Mouse (Mus musculus) MEL (cell line): ENCODE data around the gene Pdcd6ip. TPM values are rescaled to one million over a fixed set of nuclear protein-coding genes. Genes with fewer than 3 reads are reported as not detected.

Experiments
- DNase-seq: peaks from one replicate; pipeline ENCODE4 v3.0.0; 2011; ENCODE audit warnings: low read depth, low spot score
- H3K27ac ChIP-seq: 2 replicates; pipeline ENCODE4 v1.5.1; 2012; ENCODE audit warnings: low read depth, mild to moderate bottlenecking, control low read depth, low read length, moderate library complexity; ENCODE audit not compliant: control insufficient read depth
- H3K27me3 ChIP-seq, 2 experiments: fragments of 150-350 bp in 1 of 2; sonication (generic) in 1 of 2; 2 replicates each; pipeline ENCODE4 v1.6.1; 2012; ENCODE audit warnings: low read length in 2 of 2, mild to moderate bottlenecking in 2 of 2, improper control_type of control experiment in 1 of 2, moderate library complexity in 1 of 2; ENCODE audit not compliant: insufficient read depth in 2 of 2, control insufficient read depth in 1 of 2
- H3K36me3 ChIP-seq, 2 experiments: 2 replicates each; pipeline ENCODE4 v1.6.1; 2012 to 2014; ENCODE audit warnings: low read length in 2 of 2, improper control_type of control experiment in 1 of 2, inconsistent platforms in 1 of 2, mild to moderate bottlenecking in 1 of 2; ENCODE audit not compliant: insufficient read depth in 2 of 2, control insufficient read depth in 1 of 2
- H3K4me1 ChIP-seq, 2 experiments: fragments of 150-350 bp in 1 of 2; sonication (generic) in 1 of 2; 2 replicates each; pipeline ENCODE4 v1.6.1; 2012; ENCODE audit warnings: low read length in 2 of 2, improper control_type of control experiment in 1 of 2, mild to moderate bottlenecking in 1 of 2; ENCODE audit not compliant: insufficient read depth in 2 of 2, control insufficient read depth in 1 of 2
- H3K4me3 ChIP-seq, 2 experiments: fragments of 150-350 bp in 1 of 2; sonication (generic) in 1 of 2; 2 replicates each; pipeline ENCODE4 v1.5.1; 2012; ENCODE audit warnings: low read depth in 2 of 2, low read length in 2 of 2, mild to moderate bottlenecking in 2 of 2, moderate library complexity in 2 of 2, control low read depth in 1 of 2, improper control_type of control experiment in 1 of 2; ENCODE audit not compliant: control insufficient read depth in 1 of 2, insufficient read depth in 1 of 2
- H3K79me2 ChIP-seq: 2 replicates; pipeline ENCODE4 v1.6.1; 2012; ENCODE audit warnings: mild to moderate bottlenecking, low read length, moderate library complexity; ENCODE audit not compliant: control insufficient read depth, poor library complexity, insufficient read depth
- H3K9ac ChIP-seq: 2 replicates; pipeline ENCODE4 v1.6.1; 2012; ENCODE audit warnings: low read depth, mild to moderate bottlenecking, control low read depth, low read length, moderate library complexity; ENCODE audit not compliant: control insufficient read depth, poor library complexity, severe bottlenecking
- H3K9me3 ChIP-seq: fragments of 150-350 bp; sonication (generic); replicated peaks from 2 replicates; pipeline ENCODE4 v1.6.1; 2012; ENCODE audit warnings: mild to moderate bottlenecking, low read length, improper control_type of control experiment, moderate library complexity; ENCODE audit not compliant: insufficient read depth
- CHD2 ChIP-seq: IDR thresholded peaks from 2 replicates; pipeline ENCODE4 v1.6.1; 2011; ENCODE audit warnings: low read length, improper control_type of control experiment
- CTCF ChIP-seq, 3 experiments: IDR thresholded peaks in 2 of 3; conservative IDR thresholded peaks in 1 of 3; 2 replicates each; pipeline ENCODE4 v1.5.1; 2011 to 2012; ENCODE audit warnings: low read length in 3 of 3, low read depth in 2 of 3, mild to moderate bottlenecking in 2 of 3, improper control_type of control experiment in 1 of 3, inconsistent platforms in 1 of 3, mixed read lengths in 1 of 3, moderate library complexity in 1 of 3; ENCODE audit not compliant: control insufficient read depth in 1 of 3, insufficient read depth in 1 of 3, poor library complexity in 1 of 3, severe bottlenecking in 1 of 3
- E2F4 ChIP-seq: IDR thresholded peaks from 2 replicates; pipeline ENCODE4 v1.6.1; 2011; ENCODE audit warnings: low read depth, low read length, improper control_type of control experiment, borderline replicate concordance
- GATA1 ChIP-seq: IDR thresholded peaks from 2 replicates; pipeline ENCODE4 v1.6.1; 2011; ENCODE audit warnings: low read depth, low read length, improper control_type of control experiment
- MAFK ChIP-seq: IDR thresholded peaks from 2 replicates; pipeline ENCODE4 v1.6.1; 2011; ENCODE audit warnings: low read depth, mild to moderate bottlenecking, low read length, improper control_type of control experiment, borderline replicate concordance
- MAX ChIP-seq: IDR thresholded peaks from 2 replicates; pipeline ENCODE4 v1.6.1; 2011; ENCODE audit warnings: low read length, improper control_type of control experiment
- MAZ ChIP-seq: IDR thresholded peaks from 2 replicates; pipeline ENCODE4 v1.6.1; 2012; ENCODE audit warnings: low read depth, mild to moderate bottlenecking, inconsistent platforms, low read length, improper control_type of control experiment
- MEF2A ChIP-seq: IDR thresholded peaks from 2 replicates; pipeline ENCODE4 v1.6.1; 2014; ENCODE audit warnings: low read depth, mild to moderate bottlenecking, inconsistent platforms, low read length, improper control_type of control experiment; ENCODE audit not compliant: poor library complexity, insufficient replicate concordance, severe bottlenecking; ENCODE audit errors: extremely low read depth
- NELFE ChIP-seq: IDR thresholded peaks from 2 replicates; pipeline ENCODE4 v1.6.1; 2011; ENCODE audit warnings: low read depth, low read length, improper control_type of control experiment
- NRF1 ChIP-seq: IDR thresholded peaks from 2 replicates; pipeline ENCODE4 v1.6.1; 2014; ENCODE audit warnings: low read depth, mild to moderate bottlenecking, inconsistent platforms, low read length, improper control_type of control experiment, moderate library complexity; ENCODE audit not compliant: poor library complexity, insufficient read depth, severe bottlenecking
- POLR2AphosphoS2 ChIP-seq: IDR thresholded peaks from 2 replicates; pipeline ENCODE4 v1.6.1; 2011; ENCODE audit warnings: low read length, improper control_type of control experiment
- POLR2AphosphoS5 ChIP-seq: IDR thresholded peaks from 2 replicates; pipeline ENCODE4 v1.6.1; 2012; ENCODE audit warnings: low read depth, borderline replicate concordance, mild to moderate bottlenecking, inconsistent platforms, low read length, moderate library complexity, mixed read lengths
- RAD21 ChIP-seq: IDR thresholded peaks from 2 replicates; pipeline ENCODE4 v1.6.1; 2011; ENCODE audit warnings: mild to moderate bottlenecking, low read depth, low read length, improper control_type of control experiment
- SIN3A ChIP-seq: IDR thresholded peaks from 2 replicates; pipeline ENCODE4 v1.6.1; 2012; ENCODE audit warnings: low read length, improper control_type of control experiment, inconsistent platforms
- SMC3 ChIP-seq: IDR thresholded peaks from 2 replicates; pipeline ENCODE4 v1.6.1; 2011; ENCODE audit warnings: low read depth, low read length, improper control_type of control experiment
- TBP ChIP-seq: IDR thresholded peaks from 2 replicates; pipeline ENCODE4 v1.8.0; 2011; ENCODE audit warnings: low read depth, low read length, improper control_type of control experiment
- USF1 ChIP-seq: IDR thresholded peaks from 2 replicates; pipeline ENCODE4 v1.6.1; 2014; ENCODE audit warnings: low read depth, mild to moderate bottlenecking, inconsistent platforms, low read length, improper control_type of control experiment, moderate library complexity
- USF2 ChIP-seq, 2 experiments: IDR thresholded peaks; 2 replicates each; pipeline ENCODE4 v1.6.1; 2011 to 2012; ENCODE audit warnings: improper control_type of control experiment in 2 of 2, low read length in 2 of 2, borderline replicate concordance in 1 of 2, inconsistent platforms in 1 of 2, low read depth in 1 of 2, mild to moderate bottlenecking in 1 of 2; ENCODE audit not compliant: insufficient read depth in 1 of 2
- ZC3H11A ChIP-seq: IDR thresholded peaks from 2 replicates; pipeline ENCODE4 v1.6.1; 2012; ENCODE audit warnings: low read depth, mild to moderate bottlenecking, inconsistent platforms, low read length, improper control_type of control experiment
- ZKSCAN1 ChIP-seq: IDR thresholded peaks from 2 replicates; pipeline ENCODE4 v1.6.1; 2012; ENCODE audit warnings: low read depth, mild to moderate bottlenecking, inconsistent platforms, low read length, improper control_type of control experiment, moderate library complexity
- polyA plus RNA-seq, 2 experiments: library from polyadenylated mRNA; stranded (reverse) in 1 of 2; unstranded in 1 of 2; fragments of >175 nt in 1 of 2; fragments of >200 nt in 1 of 2; gene quantifications; 2 replicates each; pipeline versions ENCODE4 v1.2.1 to v1.2.4; 2012; ENCODE audit warnings: low replicate concordance in 2 of 2, low read depth in 1 of 2; ENCODE audit not compliant: insufficient read length in 2 of 2, insufficient read depth in 1 of 2, missing spikeins in 1 of 2
- total RNA-seq: library from RNA; depleted of rRNA; stranded (reverse); fragments of 300-350 nt; gene quantifications from 2 replicates; pipeline ENCODE4 v1.2.3, GENCODE M21; 2012

The Pdcd6ip gene
- total and polyA plus RNA-seq, 3 experiments = 21.1 to 71.2 (median 60.1) TPM

DNA sequence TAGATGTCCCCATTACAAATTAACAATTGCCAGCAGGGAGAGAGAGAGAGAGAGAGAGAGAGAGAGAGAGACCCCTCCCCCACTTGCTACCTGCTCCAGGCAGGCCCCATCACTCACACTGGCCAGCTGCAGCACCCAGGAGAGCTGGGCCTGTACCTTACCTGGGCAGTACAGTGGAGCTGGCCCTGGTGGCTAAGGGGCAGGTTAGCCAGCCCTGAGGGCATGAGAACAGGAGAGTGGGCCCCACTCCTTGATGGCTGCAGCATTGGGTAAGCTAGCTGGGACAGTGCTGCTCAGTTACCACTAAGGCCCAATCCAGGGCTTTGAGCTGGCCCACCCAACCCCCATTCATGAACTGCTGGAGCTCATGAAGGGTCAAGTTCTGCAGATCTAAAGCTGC is 27.9 kb upstream of the Pdcd6ip start:
- H3K27me3 ChIP-seq = peaks cover 2 to 4% of the 10 kb centered on the region in 2 experiments; a peak in 2 of 4 replicates
- H3K27ac ChIP-seq = no peak overlapping the region
- H3K9me3 ChIP-seq = no peaks in the 10 kb centered on the region
- H3K4me3 ChIP-seq = no peak overlapping the region
- DNase-seq = no peak
- H3K36me3 ChIP-seq = peaks cover 0 to 2% of the 10 kb centered on the region in 2 experiments; a peak in 1 of 4 replicates
- no peak overlapping the region for H3K9ac ChIP-seq
- H3K79me2 ChIP-seq = peaks cover 5% of the 10 kb centered on the region
- H3K4me1 ChIP-seq = peaks cover 2 to 3% of the 10 kb centered on the region in 2 experiments; a peak in 2 of 4 replicates
- no peak for TF ChIP-seq SIN3A

DNA sequence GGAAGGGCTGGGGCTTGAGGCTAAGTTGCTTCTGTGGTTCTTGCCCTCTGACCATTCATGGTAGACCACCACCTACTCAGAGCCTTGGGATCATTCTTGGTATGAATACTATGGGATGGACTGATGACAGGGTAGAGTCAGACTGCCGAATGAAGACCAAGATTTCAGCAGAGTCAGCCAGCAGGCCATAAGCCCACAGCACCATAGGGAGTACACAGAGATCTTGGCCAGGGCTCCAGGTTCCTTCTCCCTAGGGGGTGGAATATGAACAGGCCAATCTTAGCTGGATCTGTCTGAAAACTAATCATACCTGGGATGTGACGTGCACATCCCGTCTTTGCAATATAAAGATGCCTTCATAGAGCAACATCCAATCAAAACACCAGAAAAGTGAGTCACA is 23.5 kb upstream of the Pdcd6ip start:
- H3K4me1 ChIP-seq = 0 out of 4 replicates have a peak, but pooled peaks cover 0 to 3% of the 10 kb centered on the region in 2 experiments
- no peak overlapping the region for H3K27ac ChIP-seq
- no peak for TF ChIP-seq POLR2AphosphoS5
- TF ChIP-seq NELFE = no peak
- TF ChIP-seq GATA1 = no peak
- TF ChIP-seq USF2 (IDR thresholded peaks at IDR 0.05; ENCODE audit: borderline replicate concordance in 1 of 2, insufficient read depth in 1 of 2, low read depth in 1 of 2, low read length in 2 of 2) = no peak
- TF ChIP-seq POLR2AphosphoS2 = no peak
- no peak for TF ChIP-seq MAZ
- TF ChIP-seq ZC3H11A = no peak
- no peak for TF ChIP-seq NRF1
- no peak for TF ChIP-seq TBP
- TF ChIP-seq USF1 = no peak
- no peak for TF ChIP-seq SMC3
- no peak for TF ChIP-seq CTCF (IDR thresholded peaks at IDR 0.05 in 2 of 3, conservative IDR thresholded peaks at IDR 0.05 in 1 of 3; ENCODE audit: control insufficient read depth in 1 of 3, insufficient read depth in 1 of 3, low read depth in 2 of 3, low read length in 3 of 3, poor library complexity in 1 of 3, severe bottlenecking in 1 of 3)
- no peak for TF ChIP-seq MAFK
- no peak for TF ChIP-seq MEF2A
- no peak for TF ChIP-seq ZKSCAN1
- TF ChIP-seq MAX = no peak
- no peak for TF ChIP-seq CHD2
- no peak for TF ChIP-seq RAD21
- no peak for TF ChIP-seq E2F4
- no peak overlapping the region for H3K4me3 ChIP-seq
- H3K36me3 ChIP-seq = no peaks in the 10 kb centered on the region
- H3K9me3 ChIP-seq = no peaks in the 10 kb centered on the region
- H3K27me3 ChIP-seq = peaks cover 2 to 4% of the 10 kb centered on the region in 2 experiments; a peak in 2 of 4 replicates
- H3K79me2 ChIP-seq = no peaks in the 10 kb centered on the region
- DNase-seq = no peak
- H3K9ac ChIP-seq = no peak overlapping the region
